Mouse (Mus musculus) effector memory CD4-positive, alpha-beta T cell, adult 7 months (primary cell): ENCODE measurements around the gene Rph3al. TPM values are rescaled to one million over a fixed set of nuclear protein-coding genes. Genes with fewer than 3 reads are reported as not detected.

Experiments used
- polyA plus RNA-seq: library from polyadenylated mRNA; unstranded; fragments of 100-300 nt; shearing (Covaris generic); gene quantifications from one replicate; pipeline ENCODE4 v1.2.1, GENCODE M21; 2017

The Rph3al gene
- polyA plus RNA-seq, result 6.0 TPM

GRCm38 (mm10) chr11:75938379-75938906, at the start of gene Rph3al:
Gene Rph3al, minus strand, starts transcription at chr11:75938429.

GRCm38 (mm10) chr11:75796029-75796445, 142.2 kb downstream of the Rph3al start, which contains the start of gene Doc2b:
Gene Doc2b, minus strand, starts transcription at chr11:75796049.

Other genes starting within 250 kb of the Rph3al start
- 195 TPM for gene Ywhae, start 205.6 kb downstream of the Rph3al start, polyA plus RNA-seq
- 0.09 TPM for gene Doc2b, start 142.4 kb downstream of the Rph3al start, polyA plus RNA-seq
- not detected for gene 1700016K19Rik, start 61.5 kb upstream of the Rph3al start, polyA plus RNA-seq
- 59.6 TPM for gene Rflnb, start 89.4 kb upstream of the Rph3al start, polyA plus RNA-seq
- gene Vps53, start 241.2 kb upstream of the Rph3al start, polyA plus RNA-seq, result 37.0 TPM
- 2.0 TPM for gene Fam57a, start 241.2 kb upstream of the Rph3al start, polyA plus RNA-seq